Mouse (Mus musculus) erythroid progenitor cell, adult 5-6 weeks (primary cell): Measurements from ENCODE around the gene Dlgap4. TPM values are rescaled to one million over a fixed set of nuclear protein-coding genes. Genes with fewer than 3 reads are reported as not detected.
"Not testable (repeated sequence)": the region's sequence is repeated elsewhere in the genome, so short reads cannot be mapped to it uniquely, and the experiment has no call there.

Source experiments
- ATAC-seq: replicated peaks from 2 replicates; pipeline ENCODE4 v1.8.0; 2016; ENCODE audit warnings: moderate number of reproducible peaks, mild to moderate bottlenecking, moderate TSS enrichment, inconsistent platforms; ENCODE audit not compliant: poor library complexity, low FRiP score, severe bottlenecking
- total RNA-seq, 2 experiments: library from RNA; stranded (forward) in 1 of 2; stranded (reverse) in 1 of 2; fragments of 150-400 nt in 1 of 2; fragments of 186-747, 209-891 nt in 1 of 2; gene quantifications; 2 replicates each; pipeline versions ENCODE4 v1.2.3 to v1.2.4; 2015 to 2017; ENCODE audit warnings: low replicate concordance in 2 of 2

The Dlgap4 gene
- total RNA-seq, 2 experiments from 2014 or later: 3.0 to 8.0 TPM

GRCm38 (mm10) chr2:156782481-156783348 is 169.2 kb downstream of the Dlgap4 start:
- ATAC-seq: 0 out of 2 replicates have a peak, but pooled peaks have one; percentile 13

GRCm38 (mm10) chr2:156783349-156783728 is 169.8 kb downstream of the Dlgap4 start:
- no peak for ATAC-seq

- no peak for ATAC-seq
These were observed 170.6 kb downstream of the Dlgap4 start for GRCm38 (mm10) chr2:156784016-156784585.

- ATAC-seq: no peak
These were observed 171.4 kb downstream of the Dlgap4 start for GRCm38 (mm10) chr2:156784891-156785290.

GRCm38 (mm10) chr2:156786369-156786768 is 172.9 kb downstream of the Dlgap4 start:
- ATAC-seq: not testable (repeated sequence)

- ATAC-seq: no peak
These were observed 173.7 kb downstream of the Dlgap4 start for GRCm38 (mm10) chr2:156787090-156787775.

- no peak for ATAC-seq
These were observed 174.2 kb downstream of the Dlgap4 start for GRCm38 (mm10) chr2:156787776-156788105.

- no peak for ATAC-seq
These were observed 175.3 kb downstream of the Dlgap4 start for GRCm38 (mm10) chr2:156788836-156789235.

- ATAC-seq: no peak
These were observed 185.0 kb downstream of the Dlgap4 start for GRCm38 (mm10) chr2:156798516-156798915.

- ATAC-seq: no peak
These were observed 187.5 kb downstream of the Dlgap4 start for GRCm38 (mm10) chr2:156801045-156801444.

- not testable (repeated sequence) for ATAC-seq
These were observed 188.6 kb downstream of the Dlgap4 start for GRCm38 (mm10) chr2:156802116-156802515.

GRCm38 (mm10) chr2:156803698-156804372 is 190.3 kb downstream of the Dlgap4 start:
- no peak for ATAC-seq

GRCm38 (mm10) chr2:156804589-156804988 is 191.1 kb downstream of the Dlgap4 start:
- ATAC-seq: peak; percentile 54; the same call in 1 of the 2 replicates

GRCm38 (mm10) chr2:156806886-156807285 is 193.4 kb downstream of the Dlgap4 start:
- no peak for ATAC-seq

GRCm38 (mm10) chr2:156809579-156809978 is 196.1 kb downstream of the Dlgap4 start:
- peak; percentile 54; the same call in 1 of the 2 replicates for ATAC-seq

- no peak for ATAC-seq
These were observed 197.2 kb downstream of the Dlgap4 start for GRCm38 (mm10) chr2:156810716-156811115.

- ATAC-seq: no peak
These were observed 198.1 kb downstream of the Dlgap4 start for GRCm38 (mm10) chr2:156811556-156811955.
